Mouse (Mus musculus): ENCODE data around the gene Tsc1.

GRCm38 (mm10) chr2:28612436-28613063, 28.5 kb upstream of the Tsc1 start:
- no peak for TF ChIP-seq CTCF (conservative IDR thresholded peaks at IDR 0.05; ENCODE audit: low read length)
- no peak for TF ChIP-seq NANOG (IDR thresholded peaks at IDR 0.05; ENCODE audit: borderline replicate concordance, low read length)

Measured in E14TG2a.4 (cell line).